Mouse (Mus musculus): ENCODE results near the gene Celf2. TPM values are rescaled to one million over a fixed set of nuclear protein-coding genes. Genes with fewer than 3 reads are reported as not detected.

Gene Celf2
- polyA plus RNA-seq, 1 experiment from 2014 or later, result 51.0 TPM

- H3K9ac ChIP-seq (ENCODE audit: low read depth, low read length), result no peak overlapping the region
- no peaks in the 10 kb centered on the region for H3K36me3 ChIP-seq (ENCODE audit: control insufficient read depth, insufficient read depth, low read length)
- H3K4me2 ChIP-seq, result no peak overlapping the region
- no peaks in the 10 kb centered on the region for H3K9me3 ChIP-seq (replicated peaks; ENCODE audit: control insufficient read depth, low read length)
- H3K27ac ChIP-seq (ENCODE audit: low read depth, low read length), result no peak overlapping the region
- ATAC-seq (replicated peaks; ENCODE audit: insufficient number of reproducible peaks, low FRiP score, low TSS enrichment), result no peak
- H3K4me1 ChIP-seq (ENCODE audit: control insufficient read depth, insufficient read depth, low read length), result no peaks in the 10 kb centered on the region
- H3K27me3 ChIP-seq (ENCODE audit: control insufficient read depth, insufficient read depth, low read length), result no peaks in the 10 kb centered on the region
- 79% methylated on average over 4 of the region's 4 CpGs for WGBS (ENCODE audit: insufficient replicate concordance)
- H3K4me3 ChIP-seq (ENCODE audit: low read depth, low read length), result no peak overlapping the region
These were observed 141.6 kb downstream of the Celf2 start for GRCm38 (mm10) chr2:7367738-7368137.

DNA sequence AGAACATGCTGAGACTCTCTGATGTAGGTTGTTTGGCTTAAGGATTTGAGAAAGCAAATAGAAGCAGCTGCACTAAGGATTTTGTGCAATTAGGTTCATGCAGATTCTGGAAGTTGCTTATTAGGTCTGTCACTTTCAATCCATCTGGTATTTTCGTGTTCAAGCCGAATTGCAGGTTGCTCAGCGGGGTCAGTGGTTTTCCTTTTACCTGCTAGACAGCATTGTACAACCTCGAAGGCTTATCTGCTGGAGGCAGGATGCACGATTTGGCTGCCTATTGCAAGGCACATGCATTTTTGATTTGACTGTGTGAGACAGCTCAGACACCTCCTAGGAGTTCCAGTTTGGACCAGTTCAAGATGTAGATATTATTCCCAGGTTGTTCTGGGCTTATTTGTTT lies 149.8 kb downstream of the Celf2 start:
- no peaks in the 10 kb centered on the region for H3K9me3 ChIP-seq (replicated peaks; ENCODE audit: control insufficient read depth, low read length)

GRCm38 (mm10) chr2:7358816-7359215 lies 150.5 kb downstream of the Celf2 start:
- Histone ChIP-seq H3K4me2 (no peak overlapping the region), H3K36me3 (ENCODE audit: control insufficient read depth, insufficient read depth, low read length) (no peaks in the 10 kb centered on the region), H3K4me3 (ENCODE audit: low read depth, low read length) (no peak overlapping the region), H3K4me1 (ENCODE audit: control insufficient read depth, insufficient read depth, low read length) (no peaks in the 10 kb centered on the region), H3K9ac (ENCODE audit: low read depth, low read length) (no peak overlapping the region), H3K9me3 (replicated peaks; ENCODE audit: control insufficient read depth, low read length) (no peaks in the 10 kb centered on the region), H3K27me3 (ENCODE audit: control insufficient read depth, insufficient read depth, low read length) (no peaks in the 10 kb centered on the region), H3K27ac (ENCODE audit: low read depth, low read length) (no peak overlapping the region)
- WGBS (ENCODE audit: insufficient replicate concordance), result 77% methylated on average over 3 of the region's 3 CpGs
- ATAC-seq (replicated peaks; ENCODE audit: insufficient number of reproducible peaks, low FRiP score, low TSS enrichment), result no peak

More for the DNA sequence above, 149.8 kb downstream of the Celf2 start:
- Histone ChIP-seq H3K9ac (ENCODE audit: low read depth, low read length) (no peak overlapping the region), H3K27ac (ENCODE audit: low read depth, low read length) (no peak overlapping the region), H3K4me2 (no peak overlapping the region), H3K27me3 (ENCODE audit: control insufficient read depth, insufficient read depth, low read length) (no peaks in the 10 kb centered on the region), H3K36me3 (ENCODE audit: control insufficient read depth, insufficient read depth, low read length) (no peaks in the 10 kb centered on the region), H3K4me3 (ENCODE audit: low read depth, low read length) (no peak overlapping the region), H3K4me1 (ENCODE audit: control insufficient read depth, insufficient read depth, low read length) (no peaks in the 10 kb centered on the region)
- 69% methylated on average over 5 of the region's 5 CpGs for WGBS (ENCODE audit: insufficient replicate concordance)
- no peak for ATAC-seq (replicated peaks; ENCODE audit: insufficient number of reproducible peaks, low FRiP score, low TSS enrichment)

- no peak overlapping the region for H3K27ac ChIP-seq (ENCODE audit: low read depth, low read length)
- no peak overlapping the region for H3K4me3 ChIP-seq (ENCODE audit: low read depth, low read length)
- no peak overlapping the region for H3K9ac ChIP-seq (ENCODE audit: low read depth, low read length)
- no peak overlapping the region for H3K4me2 ChIP-seq
- no peaks in the 10 kb centered on the region for H3K36me3 ChIP-seq (ENCODE audit: control insufficient read depth, insufficient read depth, low read length)
- no peaks in the 10 kb centered on the region for H3K27me3 ChIP-seq (ENCODE audit: control insufficient read depth, insufficient read depth, low read length)
- H3K9me3 ChIP-seq (replicated peaks; ENCODE audit: control insufficient read depth, low read length), result no peaks in the 10 kb centered on the region
- no peak for ATAC-seq (replicated peaks; ENCODE audit: insufficient number of reproducible peaks, low FRiP score, low TSS enrichment)
- WGBS (ENCODE audit: insufficient replicate concordance), result 76% methylated on average over 5 of the region's 5 CpGs
- no peaks in the 10 kb centered on the region for H3K4me1 ChIP-seq (ENCODE audit: control insufficient read depth, insufficient read depth, low read length)
These were observed 158.1 kb downstream of the Celf2 start for GRCm38 (mm10) chr2:7351234-7351633.

- Histone ChIP-seq H3K4me3 (ENCODE audit: low read depth, low read length) (no peak overlapping the region), H3K4me2 (no peak overlapping the region), H3K4me1 (ENCODE audit: control insufficient read depth, insufficient read depth, low read length) (no peaks in the 10 kb centered on the region), H3K27ac (ENCODE audit: low read depth, low read length) (no peak overlapping the region), H3K36me3 (ENCODE audit: control insufficient read depth, insufficient read depth, low read length) (no peaks in the 10 kb centered on the region), H3K27me3 (ENCODE audit: control insufficient read depth, insufficient read depth, low read length) (no peaks in the 10 kb centered on the region), H3K9ac (ENCODE audit: low read depth, low read length) (no peak overlapping the region), H3K9me3 (replicated peaks; ENCODE audit: control insufficient read depth, low read length) (no peaks in the 10 kb centered on the region)
- no peak for ATAC-seq (replicated peaks; ENCODE audit: insufficient number of reproducible peaks, low FRiP score, low TSS enrichment)
- WGBS (ENCODE audit: insufficient replicate concordance), result 59% methylated on average over 4 of the region's 4 CpGs
These were observed 162.5 kb downstream of the Celf2 start for GRCm38 (mm10) chr2:7346703-7347461.

DNA sequence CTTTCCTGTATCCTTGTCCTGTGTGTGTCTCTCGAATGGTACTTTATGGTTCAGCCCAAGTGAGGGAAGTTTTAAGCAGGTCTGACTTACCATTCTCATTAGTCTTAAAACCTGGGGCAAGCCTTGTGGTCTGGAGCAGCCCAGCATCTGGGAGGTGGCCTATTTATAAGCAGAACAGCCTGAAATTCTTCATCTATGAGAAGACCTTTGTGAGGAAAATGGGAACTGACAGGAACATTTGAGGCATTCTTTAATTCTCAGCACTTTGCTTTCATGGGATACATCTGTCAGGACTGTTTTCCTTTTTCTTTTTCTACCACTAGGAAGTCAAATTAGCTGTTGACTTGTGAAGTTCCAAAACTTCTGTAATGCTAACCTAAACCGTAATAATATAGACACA lies 164.4 kb downstream of the Celf2 start:
- H3K4me1 ChIP-seq (ENCODE audit: control insufficient read depth, insufficient read depth, low read length), result no peaks in the 10 kb centered on the region
- no peak overlapping the region for H3K27ac ChIP-seq (ENCODE audit: low read depth, low read length)
- H3K9ac ChIP-seq (ENCODE audit: low read depth, low read length), result no peak overlapping the region
- WGBS (ENCODE audit: insufficient replicate concordance), result 72% methylated on average over 2 of the region's 2 CpGs
- no peaks in the 10 kb centered on the region for H3K36me3 ChIP-seq (ENCODE audit: control insufficient read depth, insufficient read depth, low read length)
- H3K27me3 ChIP-seq (ENCODE audit: control insufficient read depth, insufficient read depth, low read length), result no peaks in the 10 kb centered on the region
- no peak overlapping the region for H3K4me3 ChIP-seq (ENCODE audit: low read depth, low read length)
- H3K4me2 ChIP-seq, result no peak overlapping the region
- no peak for ATAC-seq (replicated peaks; ENCODE audit: insufficient number of reproducible peaks, low FRiP score, low TSS enrichment)
- no peaks in the 10 kb centered on the region for H3K9me3 ChIP-seq (replicated peaks; ENCODE audit: control insufficient read depth, low read length)

GRCm38 (mm10) chr2:7342911-7343478 lies 166.4 kb downstream of the Celf2 start:
- 74% methylated on average over 8 of the region's 8 CpGs for WGBS (ENCODE audit: insufficient replicate concordance)
- no peaks in the 10 kb centered on the region for H3K4me1 ChIP-seq (ENCODE audit: control insufficient read depth, insufficient read depth, low read length)
- no peaks in the 10 kb centered on the region for H3K36me3 ChIP-seq (ENCODE audit: control insufficient read depth, insufficient read depth, low read length)
- H3K4me2 ChIP-seq, result no peak overlapping the region
- no peak for ATAC-seq (replicated peaks; ENCODE audit: insufficient number of reproducible peaks, low FRiP score, low TSS enrichment)
- H3K4me3 ChIP-seq (ENCODE audit: low read depth, low read length), result no peak overlapping the region
- no peaks in the 10 kb centered on the region for H3K27me3 ChIP-seq (ENCODE audit: control insufficient read depth, insufficient read depth, low read length)
- H3K27ac ChIP-seq (ENCODE audit: low read depth, low read length), result no peak overlapping the region
- no peak overlapping the region for H3K9ac ChIP-seq (ENCODE audit: low read depth, low read length)
- H3K9me3 ChIP-seq (replicated peaks; ENCODE audit: control insufficient read depth, low read length), result no peaks in the 10 kb centered on the region

- ATAC-seq (replicated peaks; ENCODE audit: insufficient number of reproducible peaks, low FRiP score, low TSS enrichment), result no peak
These were observed 174.5 kb downstream of the Celf2 start for GRCm38 (mm10) chr2:7334846-7335245.

More at GRCm38 (mm10) chr2:7334846-7335245, 174.5 kb downstream of the Celf2 start:
- Histone ChIP-seq H3K9ac (ENCODE audit: low read depth, low read length) (no peak overlapping the region), H3K4me3 (ENCODE audit: low read depth, low read length) (no peak overlapping the region), H3K27me3 (ENCODE audit: control insufficient read depth, insufficient read depth, low read length) (no peaks in the 10 kb centered on the region), H3K27ac (ENCODE audit: low read depth, low read length) (no peak overlapping the region), H3K36me3 (ENCODE audit: control insufficient read depth, insufficient read depth, low read length) (no peaks in the 10 kb centered on the region), H3K4me1 (ENCODE audit: control insufficient read depth, insufficient read depth, low read length) (no peaks in the 10 kb centered on the region), H3K4me2 (no peak overlapping the region), H3K9me3 (replicated peaks; ENCODE audit: control insufficient read depth, low read length) (no peaks in the 10 kb centered on the region)
- WGBS (ENCODE audit: insufficient replicate concordance), result 73% methylated on average over 2 of the region's 2 CpGs
